Mouse (Mus musculus): Measurements from ENCODE around the gene Map2k6. TPM values are rescaled to one million over a fixed set of nuclear protein-coding genes. Genes with fewer than 3 reads are reported as not detected.

Map2k6 gene
- polyA plus RNA-seq, 1 experiment = not detected

DNA sequence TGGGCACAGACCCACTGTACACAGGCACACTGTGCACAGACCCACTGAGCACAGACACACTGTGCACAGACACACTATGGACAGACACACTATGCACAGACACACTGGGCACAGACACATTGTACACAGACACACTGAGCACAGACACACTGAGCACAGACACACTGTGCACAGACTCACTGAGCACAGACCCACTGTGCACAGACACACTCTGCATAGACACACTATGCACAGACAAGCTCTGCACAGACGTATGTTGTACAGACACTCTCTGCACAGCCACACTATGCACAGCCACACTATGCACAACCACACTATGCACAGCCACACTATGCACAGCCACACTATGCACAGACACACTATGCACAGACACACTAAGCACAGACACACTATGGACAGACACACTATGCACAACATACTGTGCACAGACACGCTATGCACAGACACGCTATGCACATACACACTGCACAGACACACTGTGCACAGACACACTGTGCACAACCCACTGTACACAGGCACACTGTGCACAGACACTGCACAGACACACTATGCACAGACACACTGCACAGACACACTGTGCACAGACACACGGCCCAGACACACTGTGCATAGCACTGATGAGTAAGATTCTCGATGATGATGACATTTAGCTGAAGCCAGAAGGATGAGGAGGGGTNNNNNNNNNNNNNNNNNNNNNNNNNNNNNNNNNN is 54.7 kb downstream of the Map2k6 start:
- peaks cover 17% of the 10 kb centered on the region for H3K4me1 ChIP-seq (ENCODE audit: control insufficient read depth, insufficient read depth, low read length)
- no peak for TF ChIP-seq POLR2A (IDR thresholded peaks at IDR 0.05; ENCODE audit: insufficient read depth, low read depth, low read length)
- H3K4me3 ChIP-seq (ENCODE audit: insufficient read depth, low read depth, low read length) = no peak overlapping the region
- 98% methylated on average over 5 of the region's 5 CpGs for WGBS
- H3K27ac ChIP-seq (ENCODE audit: insufficient read depth, low read depth, low read length) = no peak overlapping the region

DNA sequence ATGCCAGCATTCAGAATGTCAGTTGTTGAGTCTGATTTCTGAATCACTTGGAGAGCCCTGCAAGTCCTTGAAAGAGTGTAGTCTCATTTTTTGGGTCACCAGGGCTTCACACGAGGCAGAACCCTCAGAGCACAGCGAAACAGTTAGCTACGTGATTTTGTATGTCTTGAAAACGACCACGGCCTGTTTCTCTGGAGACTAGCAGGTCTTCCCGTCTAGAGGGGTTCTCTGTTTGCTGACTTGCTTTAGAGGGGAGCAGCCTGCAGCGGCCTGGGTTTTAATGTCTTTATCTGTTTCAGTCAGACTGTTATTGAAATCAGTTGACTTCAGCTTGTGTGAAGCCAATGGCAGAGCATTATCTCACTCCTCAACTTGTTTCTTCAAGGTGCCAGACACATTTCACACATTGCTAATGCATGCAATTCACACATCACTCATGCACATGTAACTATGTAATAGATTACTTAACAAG is 58.6 kb downstream of the Map2k6 start:
- peaks cover 6% of the 10 kb centered on the region for H3K4me1 ChIP-seq (ENCODE audit: control insufficient read depth, insufficient read depth, low read length)
- no peak overlapping the region for H3K4me3 ChIP-seq (ENCODE audit: insufficient read depth, low read depth, low read length)
- TF ChIP-seq CTCF (IDR thresholded peaks at IDR 0.05; ENCODE audit: insufficient read depth, low read depth, low read length) = no peak
- TF ChIP-seq POLR2A (IDR thresholded peaks at IDR 0.05; ENCODE audit: insufficient read depth, low read depth, low read length) = no peak
- WGBS = 90% methylated on average over 7 of the region's 7 CpGs
- no peak overlapping the region for H3K27ac ChIP-seq (ENCODE audit: insufficient read depth, low read depth, low read length)

DNA sequence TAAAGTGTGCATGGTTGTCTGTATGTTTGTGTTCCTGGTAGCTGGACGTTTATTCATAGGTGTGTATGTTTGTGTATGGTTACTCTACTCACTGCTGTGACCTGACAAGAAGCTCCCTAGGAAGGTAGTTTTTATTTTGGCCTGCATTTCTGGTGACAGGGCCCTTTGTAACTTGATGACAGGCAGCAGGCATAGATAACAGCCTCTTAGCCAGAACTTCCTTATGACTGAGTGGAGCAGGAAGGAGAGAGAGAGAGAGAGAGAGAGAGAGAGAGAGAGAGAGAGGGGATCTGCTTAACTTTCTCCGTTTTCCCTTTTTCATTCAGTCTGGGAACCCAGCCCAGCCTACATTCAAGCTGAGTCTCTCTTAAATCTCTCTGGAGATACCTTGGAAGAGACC is 61.6 kb downstream of the Map2k6 start:
- no peak for TF ChIP-seq CTCF (IDR thresholded peaks at IDR 0.05; ENCODE audit: insufficient read depth, low read depth, low read length)
- TF ChIP-seq POLR2A (IDR thresholded peaks at IDR 0.05; ENCODE audit: insufficient read depth, low read depth, low read length) = no peak
- no peak overlapping the region for H3K27ac ChIP-seq (ENCODE audit: insufficient read depth, low read depth, low read length)
- WGBS = 64% methylated on average over 2 of the region's 2 CpGs

DNA sequence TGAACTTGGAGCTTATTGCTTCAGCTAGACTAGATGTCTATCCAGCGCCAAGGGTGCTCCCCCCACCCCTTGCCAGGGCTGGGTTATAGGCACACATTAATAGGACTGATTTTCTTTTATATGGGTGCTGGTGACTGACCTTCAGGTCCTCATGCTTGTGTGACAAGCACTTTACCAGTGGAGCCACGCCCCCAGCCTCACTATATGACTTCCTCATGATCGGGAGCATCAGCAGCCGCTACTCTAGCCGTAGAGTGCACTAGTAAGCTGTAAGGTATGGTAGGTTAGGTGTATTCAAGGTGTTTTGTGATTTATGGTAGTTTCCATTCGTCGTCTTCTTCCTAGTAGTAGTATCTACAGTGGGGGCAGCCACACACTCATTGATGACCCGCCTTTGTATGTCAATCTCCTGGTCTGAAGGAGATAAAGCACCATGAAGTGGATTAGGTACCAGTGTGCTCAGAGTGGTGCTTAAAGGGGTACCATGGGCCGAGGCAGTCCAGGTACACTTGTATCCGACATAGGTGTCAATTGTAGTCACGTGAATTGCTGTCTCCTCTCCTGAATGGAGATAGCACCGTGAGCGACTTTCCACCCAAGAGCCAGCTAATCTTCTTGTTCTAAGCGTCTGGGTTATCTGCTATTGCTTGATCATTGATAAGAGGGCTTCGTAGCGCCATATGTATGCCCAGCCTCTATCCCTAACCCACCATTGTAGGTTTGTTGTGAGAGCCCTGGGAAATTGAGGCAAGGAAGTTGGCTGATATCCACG is 62.8 kb downstream of the Map2k6 start:
- H3K27ac ChIP-seq (ENCODE audit: insufficient read depth, low read depth, low read length) = no peak overlapping the region
- H3K4me1 ChIP-seq (ENCODE audit: control insufficient read depth, insufficient read depth, low read length) = no peaks in the 10 kb centered on the region
- no peak overlapping the region for H3K4me3 ChIP-seq (ENCODE audit: insufficient read depth, low read depth, low read length)
- TF ChIP-seq POLR2A (IDR thresholded peaks at IDR 0.05; ENCODE audit: insufficient read depth, low read depth, low read length) (no peak), CTCF (IDR thresholded peaks at IDR 0.05; ENCODE audit: insufficient read depth, low read depth, low read length) (no peak)
- 97% methylated on average over 17 of the region's 17 CpGs for WGBS

More for the DNA sequence above, 61.6 kb downstream of the Map2k6 start:
- Histone ChIP-seq H3K4me3 (ENCODE audit: insufficient read depth, low read depth, low read length) (no peak overlapping the region), H3K4me1 (ENCODE audit: control insufficient read depth, insufficient read depth, low read length) (peaks cover 6% of the 10 kb centered on the region)

DNA sequence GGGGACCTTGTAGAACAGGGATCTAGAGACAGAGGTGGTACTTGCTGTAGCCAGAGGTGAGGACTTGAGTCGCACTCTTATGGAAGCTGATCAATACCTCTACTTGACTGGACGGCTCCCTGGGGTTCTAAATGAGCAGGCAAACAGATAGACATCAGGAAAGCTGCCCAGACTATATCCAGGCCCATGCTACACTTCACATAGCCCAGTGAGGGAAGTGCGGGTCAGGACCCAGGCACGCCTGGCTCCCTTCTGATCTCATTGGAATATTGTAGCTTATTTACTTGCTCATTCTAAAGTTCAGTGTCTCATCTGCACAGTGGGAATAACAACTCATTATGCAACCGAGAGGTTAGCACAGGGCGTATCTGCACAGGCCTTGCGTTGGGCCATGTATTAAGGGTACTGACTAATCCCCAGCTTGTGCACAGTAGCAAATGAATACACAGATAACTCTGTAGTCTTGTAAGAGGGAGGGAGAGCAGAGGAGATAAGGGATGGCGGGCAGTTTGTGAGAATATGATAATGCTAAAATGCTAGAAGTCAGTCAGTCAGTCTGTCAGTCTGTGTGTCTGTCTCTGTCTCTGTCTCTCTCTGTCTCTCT is 64.2 kb downstream of the Map2k6 start:
- no peak overlapping the region for H3K4me3 ChIP-seq (ENCODE audit: insufficient read depth, low read depth, low read length)
- no peak for TF ChIP-seq CTCF (IDR thresholded peaks at IDR 0.05; ENCODE audit: insufficient read depth, low read depth, low read length)
- TF ChIP-seq POLR2A (IDR thresholded peaks at IDR 0.05; ENCODE audit: insufficient read depth, low read depth, low read length) = no peak
- WGBS = 91% methylated on average over 8 of the region's 8 CpGs
- H3K4me1 ChIP-seq (ENCODE audit: control insufficient read depth, insufficient read depth, low read length) = no peaks in the 10 kb centered on the region
- H3K27ac ChIP-seq (ENCODE audit: insufficient read depth, low read depth, low read length) = no peak overlapping the region

GRCm38 (mm10) chr11:110463801-110464200 is 64.9 kb downstream of the Map2k6 start:
- H3K27ac ChIP-seq (ENCODE audit: insufficient read depth, low read depth, low read length) = no peak overlapping the region
- no peaks in the 10 kb centered on the region for H3K4me1 ChIP-seq (ENCODE audit: control insufficient read depth, insufficient read depth, low read length)
- no peak overlapping the region for H3K4me3 ChIP-seq (ENCODE audit: insufficient read depth, low read depth, low read length)
- no peak for TF ChIP-seq POLR2A (IDR thresholded peaks at IDR 0.05; ENCODE audit: insufficient read depth, low read depth, low read length)
- TF ChIP-seq CTCF (IDR thresholded peaks at IDR 0.05; ENCODE audit: insufficient read depth, low read depth, low read length) = no peak
- WGBS = 78% methylated on average over 9 of the region's 9 CpGs

DNA sequence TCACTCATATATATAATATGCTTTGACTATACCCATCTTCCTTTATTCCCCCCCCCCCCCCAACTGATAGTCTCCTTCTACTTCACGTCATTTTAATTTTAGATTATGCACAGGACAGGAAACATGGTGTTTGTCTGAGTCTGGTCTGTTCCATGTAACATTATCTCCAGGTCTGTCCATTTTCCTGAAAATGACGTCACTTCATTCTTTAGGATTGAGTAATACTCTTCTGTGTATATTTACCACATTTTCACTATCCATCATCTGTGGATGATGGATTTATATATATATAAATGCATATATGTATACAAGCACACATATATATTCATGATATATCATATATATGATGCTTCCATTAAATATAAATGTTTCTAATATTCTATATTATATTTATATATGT is 70.1 kb downstream of the Map2k6 start:
- 98% methylated on average over 2 of the region's 2 CpGs for WGBS
- Histone ChIP-seq H3K4me1 (ENCODE audit: control insufficient read depth, insufficient read depth, low read length) (no peaks in the 10 kb centered on the region), H3K27ac (ENCODE audit: insufficient read depth, low read depth, low read length) (no peak overlapping the region), H3K4me3 (ENCODE audit: insufficient read depth, low read depth, low read length) (no peak overlapping the region)
- no peak for TF ChIP-seq CTCF (IDR thresholded peaks at IDR 0.05; ENCODE audit: insufficient read depth, low read depth, low read length)
- no peak for TF ChIP-seq POLR2A (IDR thresholded peaks at IDR 0.05; ENCODE audit: insufficient read depth, low read depth, low read length)

DNA sequence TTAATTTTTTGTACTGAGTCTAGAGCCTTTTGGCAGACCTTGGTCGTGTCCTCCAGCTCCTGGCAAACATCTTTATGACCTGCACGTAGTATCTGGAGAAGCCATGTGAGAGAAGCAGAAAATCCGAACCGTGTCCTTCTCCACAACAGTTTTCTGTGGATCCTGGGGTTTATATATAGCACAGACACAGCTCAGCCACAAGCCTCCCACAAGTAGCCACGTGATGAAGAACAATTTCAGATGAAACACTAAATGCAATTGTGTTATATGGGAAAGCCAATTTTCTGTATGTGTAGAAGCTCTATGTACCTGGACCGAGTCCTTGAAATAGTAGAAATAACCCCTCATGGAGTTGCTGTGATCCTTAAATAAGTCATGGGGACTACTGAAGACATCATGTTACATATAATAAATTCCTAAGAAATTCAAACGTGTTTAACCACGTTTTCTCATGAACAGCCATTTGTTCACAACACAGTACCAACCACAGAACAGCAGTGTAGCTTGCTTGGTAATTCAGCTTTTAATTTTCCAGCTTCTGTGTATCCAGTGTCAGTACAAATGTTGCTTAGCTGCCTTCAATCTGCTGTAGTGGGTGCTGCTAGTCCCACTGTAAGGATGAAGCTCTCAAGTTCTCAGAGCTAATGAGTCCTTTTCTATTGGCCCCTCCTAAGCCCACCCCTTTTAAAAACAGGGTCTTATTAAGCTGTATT is 71.8 kb downstream of the Map2k6 start:
- WGBS = 74% methylated on average over 8 of the region's 8 CpGs
- Histone ChIP-seq H3K27ac (ENCODE audit: insufficient read depth, low read depth, low read length) (no peak overlapping the region), H3K4me3 (ENCODE audit: insufficient read depth, low read depth, low read length) (no peak overlapping the region), H3K4me1 (ENCODE audit: control insufficient read depth, insufficient read depth, low read length) (no peaks in the 10 kb centered on the region)
- TF ChIP-seq CTCF (IDR thresholded peaks at IDR 0.05; ENCODE audit: insufficient read depth, low read depth, low read length) (no peak), POLR2A (IDR thresholded peaks at IDR 0.05; ENCODE audit: insufficient read depth, low read depth, low read length) (no peak)
